Mouse (Mus musculus): ENCODE data around the gene Bag3.

GRCm38 (mm10) chr7:128474322-128474721 is 49.1 kb upstream of the Bag3 start:
- no peak for TF ChIP-seq POLR2A (IDR thresholded peaks at IDR 0.05; ENCODE audit: low read depth, low read length)
- TF ChIP-seq CTCF (conservative IDR thresholded peaks at IDR 0.05; ENCODE audit: insufficient read depth, insufficient read length, low read depth, low read length): peak; percentile 73
